Mouse (Mus musculus): ENCODE data around the gene C530008M17Rik.

DNA sequence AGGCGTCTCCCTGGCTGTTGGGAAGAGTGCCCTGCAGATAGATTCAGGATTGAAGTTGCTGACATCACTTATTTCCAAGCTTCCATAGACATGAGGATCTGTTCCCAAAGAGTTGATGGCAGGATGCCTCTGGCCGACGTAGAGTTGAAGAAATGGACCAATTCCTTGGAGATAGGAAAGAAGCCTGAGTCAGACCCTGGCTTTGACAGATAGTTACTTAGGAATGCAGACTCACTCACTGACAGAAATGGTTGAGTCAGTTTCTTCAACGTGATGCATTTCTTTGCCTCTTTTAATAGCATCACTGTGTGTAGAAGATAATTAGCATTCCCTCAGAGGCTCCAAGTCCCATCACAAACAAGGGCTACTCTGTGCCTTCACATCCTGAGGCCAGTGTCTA lies 14.2 kb upstream of the C530008M17Rik start:
- TF ChIP-seq POLR2A (IDR thresholded peaks at IDR 0.05; ENCODE audit: borderline replicate concordance, low read depth, low read length) = no peak
- TF ChIP-seq CTCF (IDR thresholded peaks at IDR 0.05; ENCODE audit: low read depth, low read length) = no peak

All from bone marrow macrophage, adult 2 months (primary cell).